Mouse (Mus musculus) olfactory bulb, adult 2 months (tissue): ENCODE results near the gene Mafg.

Experiments
- CTCF ChIP-seq: fragments of 200-500 bp; IDR thresholded peaks from 2 replicates; pipeline ENCODE4 v1.5.1; 2012; ENCODE audit warnings: low read depth, mild to moderate bottlenecking, low read length, moderate library complexity; ENCODE audit not compliant: insufficient read depth
- POLR2A ChIP-seq: fragments of 200-500 bp; IDR thresholded peaks from 2 replicates; pipeline ENCODE4 v1.6.1; 2012; ENCODE audit warnings: mild to moderate bottlenecking, low read depth, low read length, moderate library complexity; ENCODE audit not compliant: insufficient read depth

- no peak for TF ChIP-seq CTCF
- TF ChIP-seq POLR2A = no peak
Observed at GRCm38 (mm10) chr11:120575940-120576339, 57.5 kb downstream of the Mafg start.
